Mouse (Mus musculus) spleen, postnatal 10 days (tissue): Measurements from ENCODE around the gene Znrf1.

Experiments
- DNase-seq, 2 experiments: peaks; one replicate each; pipeline ENCODE4 v3.0.0; 2021 to 2022; ENCODE audit warnings: low spot score in 2 of 2

Znrf1 gene

DNA sequence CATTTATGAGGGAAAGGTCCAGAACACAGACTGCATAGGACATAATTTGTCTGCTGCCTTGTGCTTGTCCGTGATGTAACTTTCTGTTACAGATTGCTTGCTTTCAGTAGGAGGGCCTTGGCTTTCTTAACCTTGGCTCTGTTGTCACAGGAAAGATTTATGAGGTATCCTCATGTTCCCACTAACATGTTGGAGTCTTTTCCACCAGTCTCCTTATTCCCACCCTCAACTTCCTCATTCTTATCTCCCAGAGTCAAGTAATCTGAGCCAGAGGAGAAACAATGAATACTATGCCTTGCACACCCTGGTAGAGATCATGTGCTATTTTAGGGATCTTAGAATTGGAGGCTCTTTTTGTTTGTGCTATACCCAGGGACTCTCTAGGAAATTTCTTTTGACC, 61.4 kb downstream of the Znrf1 start:
- no peak for DNase-seq

DNA sequence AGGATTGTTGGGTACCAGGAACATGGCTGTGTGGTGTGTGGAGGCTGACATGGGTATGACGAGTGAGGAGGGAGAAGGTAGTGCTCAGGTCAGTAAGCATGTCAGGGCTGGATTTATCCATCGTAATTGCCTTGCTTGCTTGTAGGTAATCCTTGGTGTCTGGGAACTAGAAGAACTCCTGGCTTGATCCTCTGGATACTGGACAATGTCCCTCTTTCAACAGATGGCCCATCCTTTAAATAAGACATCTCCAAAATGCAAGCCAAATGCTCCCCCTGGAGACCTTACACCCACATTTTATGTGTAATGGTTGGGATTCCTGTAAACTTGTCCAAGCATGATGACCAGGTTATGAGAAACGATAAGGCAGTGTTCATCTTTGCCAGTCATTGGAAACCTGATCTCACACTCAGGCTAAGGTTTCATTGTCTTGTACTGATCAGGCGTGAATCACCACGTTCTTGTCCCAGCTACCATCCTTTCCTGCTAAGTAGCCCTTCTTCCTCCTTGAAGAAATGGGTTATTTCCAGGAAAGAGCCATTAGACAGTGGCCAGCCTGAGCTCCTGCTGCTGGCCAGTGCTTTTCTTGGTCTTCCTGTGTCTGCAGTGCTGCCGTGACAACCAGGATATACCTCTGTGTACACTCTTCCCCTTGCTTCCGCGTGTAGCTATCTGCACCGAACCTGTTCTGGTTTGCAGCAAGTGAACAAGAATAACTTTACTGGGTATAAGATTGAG, 64.0 kb downstream of the Znrf1 start:
- DNase-seq: no peak

DNA sequence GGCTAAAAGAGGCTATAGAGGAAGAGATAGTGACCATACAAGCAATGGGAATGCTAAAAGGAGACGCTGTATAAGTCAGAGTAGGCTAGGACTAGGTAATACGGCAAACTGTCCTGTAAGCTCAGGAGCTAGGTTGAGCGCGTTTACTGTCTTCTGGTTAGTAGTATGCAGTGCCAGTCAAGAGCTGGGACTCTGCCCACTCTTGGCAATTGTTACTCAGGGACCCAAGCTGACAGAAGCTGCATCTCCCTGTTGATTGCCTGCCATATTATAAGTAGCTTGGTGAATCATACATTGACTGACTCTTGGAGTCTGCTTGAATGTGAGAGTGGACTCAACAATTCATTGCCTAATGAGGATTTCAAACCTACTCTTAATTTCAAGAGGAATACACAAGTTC, 66.2 kb downstream of the Znrf1 start:
- DNase-seq: no peak

DNA sequence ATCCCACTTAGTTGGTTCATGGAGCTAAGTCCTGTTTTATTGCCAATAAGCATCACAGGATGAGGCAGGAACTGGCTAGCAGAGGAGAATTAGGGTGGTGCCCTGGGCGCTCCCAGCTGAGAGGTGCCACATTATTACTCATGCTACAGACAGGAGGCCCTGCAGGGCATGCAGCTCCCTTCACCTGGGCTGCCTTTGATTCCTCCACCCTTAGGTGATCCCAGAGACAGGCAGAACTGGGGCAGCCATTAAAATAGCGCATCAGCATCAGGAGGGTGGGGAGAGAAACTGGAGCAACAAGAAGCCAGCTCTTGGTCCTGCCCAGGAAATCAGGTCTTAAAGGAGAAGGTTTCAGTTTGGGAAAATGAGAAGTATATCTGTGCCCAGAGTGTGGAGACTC, 69.1 kb downstream of the Znrf1 start:
- no peak for DNase-seq

- DNase-seq: no peak
Observed at GRCm38 (mm10) chr8:111606961-111607360, 71.1 kb downstream of the Znrf1 start.

GRCm38 (mm10) chr8:111607414-111607813, 71.5 kb downstream of the Znrf1 start:
- DNase-seq: no peak

- no peak for DNase-seq
Observed at GRCm38 (mm10) chr8:111613181-111613580, 77.3 kb downstream of the Znrf1 start.

- DNase-seq: no peak
Observed at GRCm38 (mm10) chr8:111614786-111615701, 79.1 kb downstream of the Znrf1 start.

DNA sequence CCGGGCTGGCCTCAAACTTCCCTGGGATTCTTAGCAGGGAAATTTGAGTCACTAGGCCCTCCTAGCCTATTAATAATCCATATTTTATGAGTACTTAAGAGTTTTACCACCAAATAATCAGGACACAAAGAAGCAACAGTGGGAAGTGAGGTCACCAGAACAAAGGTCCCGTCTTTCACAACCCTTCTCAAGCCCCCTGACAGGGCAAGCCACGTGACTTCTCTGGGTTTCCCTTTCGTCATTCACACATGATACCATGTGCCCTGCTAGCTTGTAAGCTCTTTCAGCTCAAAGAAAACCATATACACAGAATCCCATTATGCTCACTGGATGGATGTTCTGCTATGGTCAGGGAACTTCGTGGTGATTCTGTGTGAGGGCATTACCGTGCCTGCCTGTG, 81.9 kb downstream of the Znrf1 start:
- DNase-seq: no peak

DNA sequence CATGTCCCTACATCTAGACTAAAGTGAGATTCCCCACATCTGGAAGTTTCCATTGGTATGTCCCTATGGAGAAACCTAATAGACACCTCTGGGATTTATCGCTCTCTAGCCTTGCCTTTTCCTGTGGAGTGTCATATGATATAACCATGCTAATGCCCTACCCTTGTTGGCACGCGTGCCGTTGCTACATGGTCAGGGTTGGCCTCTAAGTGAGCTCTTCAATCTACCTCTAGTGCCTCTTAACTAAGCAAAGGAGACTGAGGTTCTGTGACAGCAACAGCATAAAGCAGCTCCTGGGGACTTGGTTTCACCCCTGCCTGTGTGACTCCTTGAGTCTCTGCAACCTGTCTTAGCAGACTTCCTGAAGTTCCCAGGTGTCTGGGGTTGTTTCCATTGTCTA, 82.4 kb downstream of the Znrf1 start:
- no peak for DNase-seq

GRCm38 (mm10) chr8:111619936-111620335, 84.0 kb downstream of the Znrf1 start:
- no peak for DNase-seq

DNA sequence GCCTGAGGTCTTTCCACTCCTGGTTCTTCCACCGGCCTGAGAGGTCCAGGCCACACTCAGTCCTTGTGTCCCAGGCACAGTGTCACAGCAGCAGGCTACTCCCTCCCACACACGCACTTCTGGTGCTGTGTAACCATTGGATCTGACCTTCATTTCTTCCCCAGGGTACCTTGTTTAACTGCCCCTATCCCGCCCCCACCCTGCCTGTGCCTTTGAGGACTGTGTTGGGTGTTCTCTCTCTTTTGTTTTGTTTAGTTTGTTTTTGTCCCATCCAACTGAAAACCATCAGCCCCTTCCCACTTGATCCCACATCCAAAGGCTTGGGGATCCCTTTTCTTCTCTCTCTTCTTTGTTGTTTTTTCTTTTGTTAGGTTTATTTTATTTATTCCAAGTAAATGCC, 86.2 kb downstream of the Znrf1 start:
- DNase-seq: no peak

GRCm38 (mm10) chr8:111622553-111622952, 86.7 kb downstream of the Znrf1 start:
- DNase-seq: no peak

DNA sequence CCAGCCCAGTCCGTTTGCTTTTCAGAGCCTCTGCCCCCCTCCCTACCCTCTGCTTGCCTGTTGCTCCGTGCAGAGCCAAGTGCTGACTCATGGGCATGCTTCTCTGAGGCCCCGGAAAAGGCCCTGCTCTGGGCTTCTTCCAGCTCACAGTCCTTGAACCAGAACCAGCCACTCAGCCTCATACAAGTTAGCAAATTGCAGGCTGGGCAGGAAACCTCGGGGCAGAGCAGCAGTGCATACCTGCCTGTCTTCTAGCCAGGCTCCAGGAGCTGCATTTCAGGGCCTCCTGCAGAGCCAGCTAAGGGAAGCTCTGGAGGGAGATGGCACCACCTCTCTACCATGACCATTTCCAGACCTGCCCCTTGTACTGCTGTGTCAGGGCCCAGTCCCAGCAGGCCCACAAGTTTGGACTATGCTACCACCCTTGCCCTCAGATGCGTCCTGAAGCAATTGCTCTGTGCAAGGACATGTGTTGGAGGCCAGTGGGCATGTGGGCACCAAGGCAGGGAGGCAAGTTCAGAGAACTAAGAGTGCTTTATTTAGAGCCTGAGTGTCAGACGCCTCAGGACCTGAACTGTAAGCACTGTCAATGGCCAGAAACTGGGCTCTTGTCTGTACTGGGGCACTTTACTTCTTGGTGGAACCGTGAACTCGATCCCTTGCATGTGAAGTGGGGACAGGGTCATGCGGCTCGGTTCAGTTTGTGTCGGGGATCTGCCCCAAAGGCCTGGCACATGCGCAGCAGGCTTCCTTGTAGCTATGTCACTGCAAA, 88.4 kb downstream of the Znrf1 start:
- DNase-seq: no peak

GRCm38 (mm10) chr8:111624853-111625221, 88.9 kb downstream of the Znrf1 start:
- no peak for DNase-seq

GRCm38 (mm10) chr8:111625694-111626527, 90.0 kb downstream of the Znrf1 start:
- peak; percentile 62 to 81 for DNase-seq

GRCm38 (mm10) chr8:111626528-111626820, 90.6 kb downstream of the Znrf1 start:
- no peak for DNase-seq

- no peak for DNase-seq
Observed at GRCm38 (mm10) chr8:111626933-111627332, 91.0 kb downstream of the Znrf1 start.

- DNase-seq: no peak
Observed at GRCm38 (mm10) chr8:111627923-111628322, 92.0 kb downstream of the Znrf1 start.

DNA sequence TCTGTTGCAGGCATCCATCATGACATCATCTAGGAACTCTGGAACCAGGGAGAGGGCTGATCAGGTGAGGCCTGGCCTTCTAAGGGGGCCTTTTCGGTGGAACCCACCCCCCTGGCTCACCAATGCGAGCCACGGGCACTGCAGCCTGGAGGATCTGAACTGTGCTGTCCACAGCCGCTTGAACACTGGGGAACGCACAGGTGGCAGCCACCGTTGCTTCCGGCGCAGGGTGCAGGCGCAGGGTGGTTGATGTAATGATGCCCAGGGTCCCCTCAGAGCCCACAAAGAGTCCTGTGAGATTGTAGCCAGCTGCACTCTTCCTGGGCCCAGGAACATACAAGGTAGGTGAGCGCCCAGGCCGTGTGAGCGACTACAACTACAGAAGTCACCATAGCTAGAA, 92.5 kb downstream of the Znrf1 start:
- no peak for DNase-seq

GRCm38 (mm10) chr8:111628894-111629501, 93.1 kb downstream of the Znrf1 start:
- DNase-seq: no peak
